Mouse (Mus musculus) limb, embryonic 12.5 days (tissue): ENCODE data around the gene Nhs. TPM values are rescaled to one million over a fixed set of nuclear protein-coding genes. Genes with fewer than 3 reads are reported as not detected.

Experiments
- ATAC-seq: fragments of 200-750 bp; cut with Nextera tagmentation; 2 replicates; pipeline ENCODE4 v1.8.0; 2017; ENCODE audit warnings: low read depth, moderate TSS enrichment; ENCODE audit not compliant: insufficient number of reproducible peaks, insufficient read depth, low FRiP score, low TSS enrichment
- H3K27ac ChIP-seq: fragments of 300-500 bp; sonication (generic); 2 replicates; pipeline ENCODE4 v1.5.1; 2016; ENCODE audit warnings: mild to moderate bottlenecking, moderate library complexity
- H3K27me3 ChIP-seq: fragments of 300-500 bp; sonication (generic); 2 replicates; pipeline ENCODE4 v1.6.1; 2016; ENCODE audit warnings: mild to moderate bottlenecking, moderate library complexity
- H3K36me3 ChIP-seq: fragments of 300-500 bp; sonication (generic); 2 replicates; pipeline ENCODE4 v1.6.1; 2016; ENCODE audit warnings: mild to moderate bottlenecking, moderate library complexity
- H3K4me1 ChIP-seq: fragments of 300-500 bp; sonication (generic); replicated peaks from 2 replicates; pipeline ENCODE4 v1.6.1; 2016
- H3K4me2 ChIP-seq: fragments of 300-500 bp; sonication (generic); 2 replicates; pipeline ENCODE4 v1.6.1; 2016; ENCODE audit warnings: mild to moderate bottlenecking, moderate library complexity
- H3K4me3 ChIP-seq: fragments of 300-500 bp; sonication (generic); replicated peaks from 2 replicates; pipeline ENCODE4 v1.5.1; 2016; ENCODE audit warnings: mild to moderate bottlenecking
- H3K9ac ChIP-seq: fragments of 300-500 bp; sonication (generic); replicated peaks from 2 replicates; pipeline ENCODE4 v1.6.1; 2016; ENCODE audit warnings: mild to moderate bottlenecking, moderate library complexity
- H3K9me3 ChIP-seq: fragments of 300-500 bp; sonication (generic); 2 replicates; pipeline ENCODE4 v1.6.1; 2016; ENCODE audit warnings: mild to moderate bottlenecking, moderate library complexity
- WGBS: fragments of 180-500 bp; shearing (Covaris S2); methylation state at CpG from one replicate; pipeline ENCODE4 v1.1.7; 2016; 5-methylcytosine and 5-hydroxymethylcytosine counted together
- polyA plus RNA-seq: library from polyadenylated mRNA; unstranded; fragments of >200 nt; fragmentation: Nextera tagmentation; extraction: Ambion mirVana; gene quantifications from 2 replicates; pipeline ENCODE4 v1.2.1, GENCODE M21; 2016

Nhs gene
- polyA plus RNA-seq, 1 experiment from 2014 or later: 2.6 TPM

DNA sequence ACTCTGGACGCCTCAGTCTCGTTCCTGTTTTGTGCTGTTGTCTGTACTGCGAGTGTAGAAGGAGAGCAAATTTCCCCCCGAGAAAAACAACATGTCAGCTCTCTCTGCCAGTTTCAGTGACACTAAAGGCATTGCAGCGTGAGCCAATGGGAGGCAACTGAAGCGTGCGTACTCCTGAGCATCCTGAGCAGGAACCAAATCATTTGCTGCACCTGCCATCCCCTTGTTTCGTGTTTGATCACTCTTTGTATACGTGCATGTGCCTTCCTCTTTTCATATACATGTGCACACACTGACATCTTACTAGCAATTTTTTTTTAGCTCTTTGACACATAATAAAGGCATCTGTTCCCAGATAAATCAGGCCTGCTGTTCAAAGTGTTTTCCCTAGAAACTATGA, 142.1 kb downstream of the Nhs start:
- ATAC-seq: no peak
- H3K4me1 ChIP-seq: no peaks in the 10 kb centered on the region
- peaks cover 70% of the 10 kb centered on the region for H3K27me3 ChIP-seq
- H3K9ac ChIP-seq: no peak overlapping the region
- H3K4me3 ChIP-seq: no peak overlapping the region
- 62% methylated on average over 9 of the region's 9 CpGs for WGBS
- no peaks in the 10 kb centered on the region for H3K36me3 ChIP-seq
- no peak overlapping the region for H3K4me2 ChIP-seq
- no peaks in the 10 kb centered on the region for H3K9me3 ChIP-seq
- no peak overlapping the region for H3K27ac ChIP-seq

DNA sequence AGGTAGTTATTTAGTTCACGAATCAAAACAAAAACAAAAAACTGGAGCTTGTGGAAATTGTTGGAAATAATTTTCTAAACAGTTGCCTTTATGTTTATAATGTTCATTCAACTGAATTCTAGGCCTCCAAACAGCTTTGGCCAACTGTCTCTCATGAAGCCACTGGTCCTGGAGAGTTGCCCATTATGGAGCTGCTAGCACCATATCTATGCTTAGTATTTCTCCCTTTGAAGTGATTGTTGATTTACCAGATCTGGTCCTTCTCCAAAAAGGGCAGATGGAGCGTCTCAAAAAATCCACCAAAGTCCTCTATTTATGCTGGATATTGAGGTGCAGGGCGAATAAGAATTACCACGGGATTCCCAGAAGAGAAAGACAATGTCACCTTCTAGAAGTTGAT, 147.0 kb downstream of the Nhs start:
- Histone ChIP-seq H3K27ac (no peak overlapping the region), H3K9ac (no peak overlapping the region), H3K27me3 (peaks cover 61% of the 10 kb centered on the region), H3K36me3 (no peaks in the 10 kb centered on the region), H3K9me3 (no peaks in the 10 kb centered on the region), H3K4me3 (no peak overlapping the region), H3K4me1 (no peaks in the 10 kb centered on the region; the same call in 1 of the 2 replicates), H3K4me2 (no peak overlapping the region)
- 90% methylated on average over 4 of the region's 4 CpGs for WGBS
- ATAC-seq: no peak

DNA sequence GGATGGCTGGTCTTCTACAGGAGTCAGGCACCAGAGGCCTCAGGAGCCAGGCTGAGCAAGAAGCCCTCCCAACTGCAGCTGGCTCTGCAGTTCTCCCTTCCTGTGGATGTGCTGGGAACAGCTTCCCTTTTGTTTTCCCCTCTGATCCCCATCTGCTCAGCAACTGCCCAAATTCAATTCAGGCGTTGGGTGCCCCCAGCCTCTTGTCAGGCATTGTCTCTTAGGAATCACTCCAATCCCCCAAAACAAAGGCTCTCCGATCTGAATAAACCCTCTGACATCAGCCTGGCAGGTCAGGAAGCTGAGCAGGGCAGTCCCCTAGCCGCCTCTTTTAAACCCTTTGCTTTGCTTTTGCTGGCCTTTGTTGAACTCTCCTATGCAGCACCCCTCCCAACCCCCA, 149.7 kb downstream of the Nhs start:
- H3K9ac ChIP-seq: no peak overlapping the region
- WGBS: 41% methylated on average over 3 of the region's 3 CpGs
- H3K27ac ChIP-seq: no peak overlapping the region
- H3K4me1 ChIP-seq: no peaks in the 10 kb centered on the region; the same call in 1 of the 2 replicates
- ATAC-seq: no peak
- no peaks in the 10 kb centered on the region for H3K36me3 ChIP-seq
- no peaks in the 10 kb centered on the region for H3K9me3 ChIP-seq
- peaks cover 63% of the 10 kb centered on the region for H3K27me3 ChIP-seq
- H3K4me3 ChIP-seq: no peak overlapping the region
- H3K4me2 ChIP-seq: no peak overlapping the region

DNA sequence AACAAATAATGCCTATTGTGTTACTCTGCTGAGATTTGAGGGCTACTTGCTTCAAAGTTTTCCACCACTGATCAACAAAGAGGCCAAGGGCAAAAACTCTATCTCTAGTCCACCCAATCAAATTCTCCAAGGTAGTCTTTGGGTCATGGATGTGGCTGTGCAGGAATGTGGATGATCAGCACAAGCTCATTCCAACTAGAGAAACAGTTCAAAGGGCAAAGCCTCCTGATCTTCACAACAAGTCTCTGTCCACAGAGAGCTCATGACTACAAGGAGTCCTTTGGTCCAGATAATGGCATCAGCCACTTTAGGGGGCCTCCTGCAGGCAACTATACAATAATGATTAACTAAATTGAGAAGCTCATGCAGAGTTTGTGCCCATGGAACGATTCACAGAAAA, 155.7 kb downstream of the Nhs start:
- H3K27ac ChIP-seq: no peak overlapping the region
- no peak overlapping the region for H3K4me3 ChIP-seq
- H3K9ac ChIP-seq: no peak overlapping the region
- H3K36me3 ChIP-seq: no peaks in the 10 kb centered on the region
- no peak for ATAC-seq
- no peaks in the 10 kb centered on the region for H3K4me1 ChIP-seq
- no peaks in the 10 kb centered on the region for H3K9me3 ChIP-seq
- H3K4me2 ChIP-seq: no peak overlapping the region
- 58% methylated on average over 1 of the region's 1 CpGs for WGBS
- peaks cover 48% of the 10 kb centered on the region for H3K27me3 ChIP-seq

DNA sequence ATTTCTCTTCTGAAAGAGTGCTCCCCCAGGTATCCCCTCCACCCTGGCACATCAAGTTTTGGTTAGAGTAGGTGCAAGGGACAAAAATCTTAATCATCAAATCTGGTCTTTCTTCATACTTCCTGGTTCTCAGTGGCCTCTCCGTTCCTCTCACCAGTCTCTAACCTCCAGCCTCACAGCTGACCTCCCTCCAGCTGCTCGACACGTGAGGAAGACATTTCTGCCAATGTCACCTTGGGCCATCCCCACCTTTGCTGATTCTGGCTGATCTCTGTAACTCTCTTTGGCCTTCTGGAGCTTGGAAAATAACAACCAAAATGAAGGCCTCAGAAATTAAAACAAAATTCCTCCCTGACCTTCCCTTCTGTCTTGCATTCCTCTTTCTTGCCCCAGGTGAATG, 160.7 kb downstream of the Nhs start:
- WGBS: 84% methylated on average over 3 of the region's 3 CpGs
- ATAC-seq: no peak

DNA sequence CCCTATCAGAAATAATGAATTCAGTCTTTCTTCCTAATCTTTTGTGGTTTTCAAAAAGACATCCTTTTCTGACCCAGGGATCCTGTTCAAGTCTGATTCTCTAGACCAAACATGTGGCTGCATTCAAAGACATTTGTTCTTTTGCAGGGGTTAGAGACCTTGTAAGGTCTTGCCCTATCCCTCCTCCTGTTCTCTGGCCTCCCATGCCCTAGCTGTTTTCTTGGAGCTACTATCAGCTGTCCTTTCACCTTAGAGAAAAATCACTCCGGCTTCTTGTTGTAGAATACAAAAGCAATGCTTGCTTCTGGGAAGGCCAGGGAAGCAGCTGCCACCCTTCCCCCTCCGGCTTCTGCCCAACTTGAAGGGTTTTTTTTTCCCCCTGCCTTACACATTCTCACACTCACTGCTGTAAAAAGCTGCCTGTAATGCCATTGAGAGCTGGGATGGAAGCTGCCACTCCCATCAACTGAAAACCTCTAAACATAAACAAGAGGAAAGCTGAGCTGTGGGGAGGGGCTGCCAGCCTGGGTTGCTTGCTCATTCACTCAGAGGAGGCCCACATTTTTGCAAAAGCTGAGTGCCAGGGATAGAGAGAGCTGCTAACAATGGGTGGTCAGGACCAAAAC, 162.2 kb downstream of the Nhs start:
- no peaks in the 10 kb centered on the region for H3K9me3 ChIP-seq
- no peak overlapping the region for H3K9ac ChIP-seq
- peak overlapping the region; percentile 56 for H3K27ac ChIP-seq
- H3K27me3 ChIP-seq: peaks cover 63% of the 10 kb centered on the region
- no peak overlapping the region for H3K4me2 ChIP-seq
- WGBS: 25% methylated on average over 2 of the region's 2 CpGs
- H3K4me3 ChIP-seq: no peak overlapping the region
- no peaks in the 10 kb centered on the region for H3K36me3 ChIP-seq
- no peaks in the 10 kb centered on the region; the same call in 1 of the 2 replicates for H3K4me1 ChIP-seq
- ATAC-seq: no peak; the same call in 1 of the 2 replicates

More for the DNA sequence above, 160.7 kb downstream of the Nhs start:
- no peak overlapping the region for H3K27ac ChIP-seq
- peaks cover 50% of the 10 kb centered on the region for H3K27me3 ChIP-seq
- H3K9me3 ChIP-seq: no peaks in the 10 kb centered on the region
- H3K4me1 ChIP-seq: no peaks in the 10 kb centered on the region; the same call in 1 of the 2 replicates
- H3K36me3 ChIP-seq: no peaks in the 10 kb centered on the region
- H3K4me3 ChIP-seq: no peak overlapping the region
- no peak overlapping the region for H3K9ac ChIP-seq
- H3K4me2 ChIP-seq: no peak overlapping the region

DNA sequence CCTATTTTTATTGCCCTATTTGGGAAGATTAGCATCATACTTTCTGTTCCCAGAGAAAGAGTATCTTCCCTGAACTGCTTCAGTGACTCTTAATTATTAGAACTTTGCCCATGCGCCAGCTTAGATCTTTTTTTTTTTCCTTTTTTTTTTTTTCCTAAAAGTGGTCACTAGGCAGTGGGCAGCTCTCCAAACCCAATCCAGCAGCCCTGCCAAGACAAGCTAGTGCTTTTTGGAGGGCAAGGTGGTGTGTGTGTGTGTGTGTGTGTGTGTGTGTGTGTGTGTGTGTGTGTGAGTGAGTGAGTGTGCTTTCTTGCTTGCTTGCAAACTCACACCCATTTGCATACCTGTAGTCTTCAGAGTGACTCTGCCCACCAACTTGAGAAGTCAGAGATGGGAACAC, 169.4 kb downstream of the Nhs start:
- H3K27me3 ChIP-seq: peaks cover 66% of the 10 kb centered on the region
- no peaks in the 10 kb centered on the region for H3K4me1 ChIP-seq
- WGBS: 95% methylated on average over 1 of the region's 1 CpGs
- H3K4me2 ChIP-seq: no peak overlapping the region
- H3K9me3 ChIP-seq: no peaks in the 10 kb centered on the region
- no peak overlapping the region for H3K9ac ChIP-seq
- no peak overlapping the region for H3K4me3 ChIP-seq
- ATAC-seq: no peak
- no peak overlapping the region for H3K27ac ChIP-seq
- H3K36me3 ChIP-seq: no peaks in the 10 kb centered on the region

DNA sequence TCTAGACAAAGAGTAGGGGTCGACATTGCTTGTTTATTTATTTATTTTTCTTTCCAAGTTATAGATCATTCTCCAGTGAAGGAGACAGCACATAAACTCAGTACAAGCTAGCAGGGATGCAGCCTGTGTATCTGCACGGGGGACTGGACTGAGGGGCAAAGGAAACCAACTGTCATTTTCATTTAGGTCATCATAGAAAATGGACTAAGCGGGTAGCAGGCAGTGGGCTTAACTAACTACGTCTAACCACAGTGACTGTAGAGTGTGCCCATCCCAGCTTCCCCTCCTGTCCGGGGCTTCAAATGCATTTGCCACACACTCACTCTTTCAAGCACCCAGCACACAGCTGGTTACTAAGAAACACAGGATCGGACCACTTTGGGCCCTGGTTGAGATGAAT, 174.6 kb downstream of the Nhs start:
- Histone ChIP-seq H3K27me3 (peaks cover 53% of the 10 kb centered on the region), H3K9me3 (no peaks in the 10 kb centered on the region), H3K27ac (no peak overlapping the region), H3K4me2 (no peak overlapping the region), H3K4me3 (no peak overlapping the region), H3K4me1 (no peaks in the 10 kb centered on the region), H3K36me3 (no peaks in the 10 kb centered on the region), H3K9ac (no peak overlapping the region)
- WGBS: 72% methylated on average over 6 of the region's 6 CpGs
- ATAC-seq: no peak

DNA sequence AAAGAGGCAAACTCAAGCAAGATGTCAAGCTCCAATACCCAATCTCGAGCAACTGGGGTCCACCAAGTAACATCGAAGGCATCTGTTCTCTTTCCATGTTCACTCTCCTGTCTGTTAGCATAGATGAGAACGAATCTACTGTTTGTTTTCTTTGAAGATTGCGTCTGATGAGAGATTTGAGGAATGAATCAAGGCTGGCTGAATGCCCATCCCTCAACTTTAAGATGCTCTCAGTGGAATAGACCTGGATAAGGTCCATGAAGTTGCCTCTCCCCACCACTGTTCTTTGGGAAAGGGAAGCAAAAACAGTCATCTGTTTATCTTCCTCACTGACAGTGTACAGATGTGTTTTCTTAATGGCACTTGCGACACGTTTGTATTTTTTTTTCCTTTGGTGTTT, 178.1 kb downstream of the Nhs start:
- H3K27ac ChIP-seq: no peak overlapping the region
- H3K27me3 ChIP-seq: peaks cover 55% of the 10 kb centered on the region
- no peak for ATAC-seq
- no peaks in the 10 kb centered on the region for H3K36me3 ChIP-seq
- H3K4me1 ChIP-seq: no peaks in the 10 kb centered on the region
- 58% methylated on average over 6 of the region's 6 CpGs for WGBS
- H3K4me2 ChIP-seq: no peak overlapping the region
- H3K4me3 ChIP-seq: no peak overlapping the region
- no peaks in the 10 kb centered on the region for H3K9me3 ChIP-seq
- no peak overlapping the region for H3K9ac ChIP-seq

DNA sequence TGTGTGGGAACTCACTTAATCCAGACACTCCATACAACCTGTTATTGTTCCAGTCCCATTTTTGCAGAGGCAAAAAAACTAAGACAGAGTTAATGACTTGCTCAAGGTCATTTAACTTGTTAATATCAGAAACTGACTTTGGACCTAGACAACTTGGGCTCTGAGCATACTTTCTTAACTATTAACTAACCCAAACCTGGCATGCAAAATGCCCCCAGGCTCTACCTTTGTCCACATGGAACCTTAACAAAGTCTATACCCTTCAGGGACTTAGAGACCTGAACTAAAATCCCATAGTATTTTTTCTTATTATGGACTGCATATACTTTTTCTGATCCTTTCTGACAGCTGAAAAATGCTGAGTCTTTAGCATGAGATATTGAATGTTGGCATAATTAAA, 179.6 kb downstream of the Nhs start:
- no peaks in the 10 kb centered on the region for H3K9me3 ChIP-seq
- no peak overlapping the region for H3K9ac ChIP-seq
- no peak overlapping the region for H3K27ac ChIP-seq
- no peak for ATAC-seq
- no peaks in the 10 kb centered on the region for H3K4me1 ChIP-seq
- H3K4me3 ChIP-seq: no peak overlapping the region
- no peaks in the 10 kb centered on the region for H3K36me3 ChIP-seq
- peaks cover 61% of the 10 kb centered on the region for H3K27me3 ChIP-seq
- H3K4me2 ChIP-seq: no peak overlapping the region

DNA sequence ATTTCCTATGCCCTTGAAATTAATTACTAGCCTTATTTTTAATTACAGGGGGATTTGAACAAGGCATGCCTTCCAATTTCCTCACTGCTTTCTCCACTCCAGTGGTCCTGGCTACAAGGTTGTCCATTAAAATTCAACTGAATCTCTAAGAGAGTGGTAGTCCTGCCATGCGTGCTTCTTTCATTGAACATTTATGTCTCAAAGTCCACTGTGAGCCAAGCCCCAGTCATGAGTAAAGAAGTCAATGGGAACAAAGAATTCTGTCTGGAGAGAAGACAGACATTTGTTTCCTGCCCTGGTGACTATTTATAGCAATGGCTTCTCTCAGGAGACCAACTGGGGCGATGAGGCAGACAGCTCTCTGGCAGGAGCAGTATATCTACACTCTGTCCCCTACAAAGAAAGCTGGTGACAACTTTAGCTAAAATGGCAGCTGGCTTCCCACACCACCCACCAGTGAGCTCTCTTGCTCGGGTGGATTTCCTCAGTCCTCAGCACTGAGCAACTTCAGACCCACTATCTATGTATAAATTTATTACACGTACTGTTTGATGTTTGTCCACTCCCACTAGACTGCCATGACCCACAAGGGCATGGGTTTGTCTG, 182.2 kb downstream of the Nhs start:
- no peak overlapping the region for H3K4me3 ChIP-seq
- H3K4me2 ChIP-seq: no peak overlapping the region
- H3K27ac ChIP-seq: no peak overlapping the region
- no peaks in the 10 kb centered on the region for H3K36me3 ChIP-seq
- H3K27me3 ChIP-seq: peaks cover 60% of the 10 kb centered on the region
- ATAC-seq: no peak
- no peaks in the 10 kb centered on the region for H3K9me3 ChIP-seq
- H3K4me1 ChIP-seq: peaks cover 6% of the 10 kb centered on the region; the same call in 1 of the 2 replicates
- WGBS: 70% methylated on average over 4 of the region's 4 CpGs
- H3K9ac ChIP-seq: no peak overlapping the region

DNA sequence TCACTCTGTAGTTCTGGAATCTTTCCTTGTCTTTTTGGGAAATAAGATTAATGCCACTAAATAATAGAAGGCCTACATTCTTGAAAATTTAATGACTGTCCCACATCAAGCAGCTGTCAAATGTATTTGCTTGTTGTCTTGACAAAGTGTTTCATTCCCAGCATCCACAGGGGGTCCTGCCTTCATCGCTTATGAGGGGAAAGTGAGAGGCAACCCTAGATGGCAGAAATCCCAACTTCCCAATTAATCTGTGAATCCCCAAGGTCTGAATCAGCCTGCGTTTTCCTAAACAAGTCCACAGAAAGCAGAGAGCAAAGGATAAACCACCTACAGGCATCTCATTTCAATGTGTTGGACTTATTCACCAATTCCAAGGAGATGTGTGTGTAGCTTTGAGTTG, 183.2 kb downstream of the Nhs start:
- Histone ChIP-seq H3K4me1 (peaks cover 6% of the 10 kb centered on the region; the same call in 1 of the 2 replicates), H3K27me3 (peaks cover 64% of the 10 kb centered on the region), H3K36me3 (no peaks in the 10 kb centered on the region), H3K4me3 (no peak overlapping the region), H3K4me2 (no peak overlapping the region), H3K27ac (no peak overlapping the region), H3K9ac (no peak overlapping the region), H3K9me3 (no peaks in the 10 kb centered on the region)
- no peak for ATAC-seq
- 68% methylated on average over 2 of the region's 2 CpGs for WGBS
